Comparison of ENCODE assay signal across 9 mouse cellular contexts in the genomic region with DNA sequence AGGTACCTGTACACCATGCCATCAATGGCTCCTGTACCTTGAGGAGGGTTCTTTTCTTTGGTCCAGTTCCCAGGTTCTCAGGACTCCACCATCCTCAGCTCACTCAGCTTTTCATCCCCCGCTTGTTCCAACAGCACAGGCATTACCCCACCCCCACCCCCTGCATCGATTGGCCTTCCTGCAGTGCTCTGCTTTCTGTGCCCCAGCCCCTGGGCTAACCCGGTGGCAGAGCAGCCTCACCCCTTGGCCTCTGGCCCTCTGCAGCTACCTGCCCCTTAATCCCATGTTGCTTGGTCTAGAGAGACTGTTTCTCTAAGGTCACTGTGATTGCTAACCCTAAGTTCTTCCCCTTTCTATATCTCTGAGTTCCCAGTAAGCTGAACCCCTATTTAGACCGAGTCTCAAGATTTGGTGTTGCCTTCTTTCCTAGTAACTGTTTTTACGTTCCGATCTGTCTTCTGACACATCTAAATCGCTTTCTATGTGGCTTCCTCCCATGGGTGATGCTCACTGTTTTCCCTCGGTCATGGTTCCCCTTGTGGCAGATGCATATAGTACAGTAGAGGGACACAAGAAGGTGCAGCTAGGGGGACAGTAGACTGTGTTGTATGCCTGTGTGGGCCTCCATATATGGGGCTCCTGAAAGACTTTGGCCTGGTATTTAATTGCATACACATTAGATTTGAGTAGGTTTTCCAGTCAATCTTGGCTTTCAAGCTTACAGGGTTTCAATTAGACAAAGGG.
A peak's percentile ranks its signal among the peaks of the same experiment; 100 is the strongest.
DNase-seq lines count a peak whose midpoint lies in the region; ATAC-seq and TF ChIP-seq lines count a peak whose summit lies in the region.
"Had no signal": no experiment of that assay in that cellular context is flagged by ENCODE, and none has a peak within 500 bp of the region (broad histone marks: within the 10 kb centered on the region; RNA-seq: fewer than 3 reads in every experiment).

No protein-coding gene starts in this region.

- no peaks in the 10 kb centered on the region for H3K9me3 ChIP-seq in forebrain, postnatal 0 days (ENCODE audit: low read length)
- H3K9me3 ChIP-seq in forebrain, embryonic 10.5 days, result peaks cover 5% of the 10 kb centered on the region
- no peaks in the 10 kb centered on the region for H3K9me3 ChIP-seq in heart, embryonic 14.5 days (ENCODE audit: control insufficient read depth, low read length)
- no peaks in the 10 kb centered on the region for H3K9me3 ChIP-seq in liver, embryonic 12.5 days (replicated peaks)
- H3K9me3 ChIP-seq: midbrain, embryonic 15.5 days had no signal

- no peak overlapping the region for H3K27ac ChIP-seq in forebrain, postnatal 0 days (ENCODE audit: low read depth, low read length)
- no peak overlapping the region for H3K27ac ChIP-seq in forebrain, embryonic 10.5 days
- no peak overlapping the region for H3K27ac ChIP-seq in layer of hippocampus, adult 2 months
- H3K27ac ChIP-seq in heart, embryonic 14.5 days (replicated peaks in 1 of 2; ENCODE audit: control insufficient read depth in 1 of 2, insufficient read depth in 1 of 2, low read depth in 2 of 2, low read length in 2 of 2), result peak overlapping the region; percentile 96 to 97
- H3K27ac ChIP-seq in liver, embryonic 12.5 days, result peak overlapping the region; percentile 5; the same call in 1 of the 2 replicates
- H3K27ac ChIP-seq: midbrain, embryonic 15.5 days had no signal

- WGBS in forebrain, postnatal 0 days, result 77% methylated on average over 8 of the region's 8 CpGs
- WGBS in forebrain, embryonic 10.5 days, result 76% methylated on average over 8 of the region's 8 CpGs
- 58% methylated on average over 8 of the region's 8 CpGs for WGBS in heart, embryonic 14.5 days
- WGBS in liver, embryonic 12.5 days (ENCODE audit: insufficient replicate concordance), result 57% methylated on average over 8 of the region's 8 CpGs

- H3K4me1 ChIP-seq in forebrain, postnatal 0 days (ENCODE audit: insufficient read depth), result peaks cover 5% of the 10 kb centered on the region; the same call in 1 of the 2 replicates
- peaks cover 41% of the 10 kb centered on the region for H3K4me1 ChIP-seq in forebrain, embryonic 10.5 days
- peaks cover 46 to 66% of the 10 kb centered on the region in 2 experiments for H3K4me1 ChIP-seq in heart, embryonic 14.5 days (ENCODE audit: control insufficient read depth in 2 of 2, insufficient read depth in 2 of 2, low read length in 2 of 2)
- peaks cover 22% of the 10 kb centered on the region for H3K4me1 ChIP-seq in liver, embryonic 12.5 days

- H3K27me3 ChIP-seq in forebrain, postnatal 0 days (ENCODE audit: insufficient read depth, low read length), result no peaks in the 10 kb centered on the region
- 0 out of 2 replicates have a peak, but pooled peaks cover 11% of the 10 kb centered on the region for H3K27me3 ChIP-seq in forebrain, embryonic 10.5 days (ENCODE audit: poor library complexity, severe bottlenecking)
- no peaks in the 10 kb centered on the region for H3K27me3 ChIP-seq in heart, embryonic 14.5 days (ENCODE audit: control insufficient read depth, insufficient read depth, low read length)
- no peaks in the 10 kb centered on the region for H3K27me3 ChIP-seq in liver, embryonic 12.5 days (replicated peaks)
- H3K27me3 ChIP-seq: midbrain, embryonic 15.5 days had no signal

- no peak overlapping the region for H3K9ac ChIP-seq in forebrain, postnatal 0 days
- no peak overlapping the region for H3K9ac ChIP-seq in heart, embryonic 14.5 days (ENCODE audit: low read length)
- H3K9ac ChIP-seq in liver, embryonic 12.5 days, result no peak overlapping the region
- H3K9ac ChIP-seq: midbrain, embryonic 15.5 days had no signal

- no peak for DNase-seq in forebrain, postnatal 0 days
- DNase-seq in forebrain, embryonic 10.5 days (ENCODE audit: extremely low spot score, low spot score), result no peak
- no peak for DNase-seq in layer of hippocampus, adult 2 months (ENCODE audit: low spot score in 2 of 2)
- DNase-seq in layer of hippocampus, postnatal 14 days (ENCODE audit: low spot score in 2 of 2), result no peak
- no peak for DNase-seq in adrenal gland, adult 2 months
- no peak for DNase-seq in cerebellum, postnatal 10 days

- no peak overlapping the region for H3K4me3 ChIP-seq in forebrain, postnatal 0 days (ENCODE audit: low read depth, low read length)
- no peak overlapping the region for H3K4me3 ChIP-seq in forebrain, embryonic 10.5 days
- H3K4me3 ChIP-seq in layer of hippocampus, adult 2 months, result no peak overlapping the region
- no peak overlapping the region for H3K4me3 ChIP-seq in heart, embryonic 14.5 days (ENCODE audit: control insufficient read depth in 1 of 2, insufficient read depth in 1 of 2, low read depth in 1 of 2, low read length in 2 of 2)
- H3K4me3 ChIP-seq in liver, embryonic 12.5 days, result no peak overlapping the region
- H3K4me3 ChIP-seq: midbrain, embryonic 15.5 days had no signal

- H3K4me2 ChIP-seq in forebrain, postnatal 0 days (ENCODE audit: low read depth), result no peak overlapping the region
- H3K4me2 ChIP-seq in heart, embryonic 14.5 days (ENCODE audit: low read length), result no peak overlapping the region
- H3K4me2 ChIP-seq in liver, embryonic 12.5 days, result no peak overlapping the region
- H3K4me2 ChIP-seq: midbrain, embryonic 15.5 days had no signal

- ATAC-seq in forebrain, postnatal 0 days, result no peak
- ATAC-seq in heart, embryonic 14.5 days (ENCODE audit: insufficient number of reproducible peaks, insufficient read depth, low FRiP score, low read depth), result no peak
- no peak for ATAC-seq in liver, embryonic 12.5 days
- ATAC-seq: midbrain, embryonic 15.5 days had no signal

- TF ChIP-seq CTCF in forebrain, postnatal 0 days (IDR thresholded peaks at IDR 0.05; ENCODE audit: low read depth), result peak; percentile 42
- TF ChIP-seq CTCF in layer of hippocampus, adult 2 months (conservative IDR thresholded peaks at IDR 0.05), result peak; percentile 50

- H3K36me3 ChIP-seq in forebrain, postnatal 0 days (ENCODE audit: insufficient read depth), result no peaks in the 10 kb centered on the region
- H3K36me3 ChIP-seq in forebrain, embryonic 10.5 days (replicated peaks), result peaks cover 21% of the 10 kb centered on the region
- H3K36me3 ChIP-seq in heart, embryonic 14.5 days (ENCODE audit: control insufficient read depth, insufficient read depth, low read length), result no peaks in the 10 kb centered on the region
- H3K36me3 ChIP-seq in liver, embryonic 12.5 days, result 0 out of 2 replicates have a peak, but pooled peaks cover 6% of the 10 kb centered on the region
- H3K36me3 ChIP-seq: midbrain, embryonic 15.5 days had no signal

Comparison
In these comparisons a context has a peak if more than half of its experiments do, and no peak if none do; other contexts are left out.
1. H3K27ac ChIP-seq: peak in heart, embryonic 14.5 days (2 of 2) and liver, embryonic 12.5 days (single experiment); none in forebrain, postnatal 0 days (single experiment), forebrain, embryonic 10.5 days (single experiment) and layer of hippocampus, adult 2 months (single experiment).